Mouse (Mus musculus) liver, embryonic 16.5 days (tissue): ENCODE measurements around the gene Htatip2. TPM values are rescaled to one million over a fixed set of nuclear protein-coding genes. Genes with fewer than 3 reads are reported as not detected.

Experiments used
- ATAC-seq: fragments of 200-750 bp; cut with Nextera tagmentation; 2 replicates; pipeline ENCODE4 v1.8.0; 2017; ENCODE audit warnings: low read depth, mild to moderate bottlenecking, moderate number of reproducible peaks, moderate library complexity
- H3K27ac ChIP-seq: fragments of 300-500 bp; sonication (generic); 2 replicates; pipeline ENCODE4 v1.5.1; 2014; ENCODE audit warnings: mild to moderate bottlenecking, low read length
- H3K27me3 ChIP-seq: fragments of 300-500 bp; sonication (generic); 2 replicates; pipeline ENCODE4 v1.6.1; 2014; ENCODE audit warnings: low read depth, low read length, mixed read lengths; ENCODE audit not compliant: control insufficient read depth, insufficient read depth
- H3K36me3 ChIP-seq: fragments of 300-500 bp; sonication (generic); 2 replicates; pipeline ENCODE4 v1.6.1; 2014; ENCODE audit warnings: mild to moderate bottlenecking; ENCODE audit not compliant: control insufficient read depth, insufficient read depth
- H3K4me1 ChIP-seq: fragments of 300-500 bp; sonication (generic); 2 replicates; pipeline ENCODE4 v1.6.1; 2014; ENCODE audit warnings: low read depth, low read length, mixed read lengths; ENCODE audit not compliant: control insufficient read depth
- H3K4me2 ChIP-seq: fragments of 300-500 bp; sonication (generic); 2 replicates; pipeline ENCODE4 v1.6.1; 2014; ENCODE audit warnings: low read depth, low read length, mixed read lengths
- H3K4me3 ChIP-seq: fragments of 300-500 bp; sonication (generic); 2 replicates; pipeline ENCODE4 v1.5.1; 2014; ENCODE audit warnings: low read depth, mild to moderate bottlenecking, low read length
- H3K9ac ChIP-seq: fragments of 300-500 bp; sonication (generic); 2 replicates; pipeline ENCODE4 v1.6.1; 2014; ENCODE audit warnings: low read depth, low read length
- H3K9me3 ChIP-seq: fragments of 300-500 bp; sonication (generic); replicated peaks from 2 replicates; pipeline ENCODE4 v1.6.1; 2016; ENCODE audit warnings: low read length; ENCODE audit not compliant: control insufficient read depth
- WGBS: fragments of 180-500 bp; shearing (Covaris S2); extraction: QIAGEN DNeasy Blood & Tissue Kit; methylation state at CpG from one replicate; pipeline ENCODE4 v1.1.7; 2014; ENCODE audit not compliant: insufficient replicate concordance; 5-methylcytosine and 5-hydroxymethylcytosine counted together
- polyA plus RNA-seq: library from polyadenylated mRNA; unstranded; fragments of >200 nt; fragmentation: Nextera tagmentation; extraction: Ambion mirVana; gene quantifications from 2 replicates; pipeline ENCODE4 v1.2.1, GENCODE M21; 2015

Gene Htatip2
- polyA plus RNA-seq, 1 experiment from 2014 or later: 31.9 TPM

- Histone ChIP-seq H3K9ac (no peak overlapping the region), H3K4me2 (no peak overlapping the region), H3K27ac (no peak overlapping the region), H3K9me3 (no peaks in the 10 kb centered on the region), H3K4me1 (no peaks in the 10 kb centered on the region), H3K27me3 (no peaks in the 10 kb centered on the region), H3K4me3 (no peak overlapping the region), H3K36me3 (peaks cover 6% of the 10 kb centered on the region)
- ATAC-seq: no peak
- 84% methylated on average over 1 of the region's 1 CpGs for whole genome bisulfite sequencing
These were observed 62.5 kb downstream of the Htatip2 start for GRCm38 (mm10) chr7:49821370-49821769.

GRCm38 (mm10) chr7:49822028-49822427, 63.1 kb downstream of the Htatip2 start:
- Histone ChIP-seq H3K36me3 (peaks cover 12% of the 10 kb centered on the region), H3K27ac (no peak overlapping the region), H3K4me2 (no peak overlapping the region), H3K9ac (no peak overlapping the region), H3K4me1 (no peaks in the 10 kb centered on the region), H3K9me3 (no peaks in the 10 kb centered on the region), H3K27me3 (no peaks in the 10 kb centered on the region), H3K4me3 (no peak overlapping the region)
- WGBS: 71% methylated on average over 2 of the region's 2 CpGs
- ATAC-seq: no peak

Other genes with a start within 250 kb of the Htatip2 start
- not detected in 2 replicates for gene Dbx1, start 122.3 kb upstream of the Htatip2 start, polyA plus RNA-seq
- 15.6 and 18.2 TPM in 2 replicates for gene Prmt3, start 19.2 kb downstream of the Htatip2 start, polyA plus RNA-seq
- gene Slc6a5, start 151.0 kb downstream of the Htatip2 start, polyA plus RNA-seq: not detected in 2 replicates
- 0.07 and 0.08 TPM in 2 replicates for gene Nell1, start 215.7 kb downstream of the Htatip2 start, polyA plus RNA-seq